Comparison of ENCODE assay signal across 33 mouse cellular contexts in the genomic region with DNA sequence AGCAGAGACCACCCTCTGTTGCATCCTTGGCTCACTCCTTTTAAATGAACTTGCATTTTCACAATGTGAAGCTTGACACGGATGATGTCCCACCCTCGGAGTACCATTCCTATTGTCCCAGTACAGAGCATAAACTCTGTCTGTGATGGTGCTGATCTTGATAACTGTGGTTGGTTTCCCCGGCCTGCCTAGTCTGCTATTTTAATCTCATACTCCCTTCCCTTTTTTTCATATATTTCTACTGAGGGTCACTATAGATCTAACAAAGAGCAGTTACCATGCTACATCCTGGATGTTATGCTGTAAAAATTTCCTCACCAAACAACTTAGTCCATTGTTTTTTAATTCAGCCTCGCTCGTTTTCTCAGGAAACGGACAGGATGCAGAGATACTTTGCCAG. TPM values are rescaled to one million over a fixed set of nuclear protein-coding genes. Genes with fewer than 3 reads are reported as not detected.
DNase-seq lines count a peak whose midpoint lies in the region; ATAC-seq and TF ChIP-seq lines count a peak whose summit lies in the region.
"Had no signal": no experiment of that assay in that cellular context is flagged by ENCODE, and none has a peak within 500 bp of the region (broad histone marks: within the 10 kb centered on the region; RNA-seq: fewer than 3 reads in every experiment).

No protein-coding gene starts in this region.

- no peak for DNase-seq in embryonic facial prominence, embryonic 14.5 days (ENCODE audit: low spot score)
- no peak for DNase-seq in embryonic facial prominence, embryonic 10.5 days (ENCODE audit: low spot score)
- DNase-seq in heart, postnatal 0 days (ENCODE audit: low spot score), result no peak
- DNase-seq in heart, postnatal 36 days, result no peak
- DNase-seq in liver, result no peak
- DNase-seq: adrenal gland, postnatal 14 days; cerebellum, adult 11-12 months; cerebellum, adult 9-11 months; embryo, embryonic 11 days; gastrocnemius, adult 2 months; gastrocnemius, postnatal 36 days; heart, adult 18-20 months; layer of hippocampus, adult 9-11 months; lung, adult 2 months; lung, postnatal 10 days; retina, postnatal 1 day; spleen, adult 18-20 months; thymus, postnatal 14 days had no signal

- no peak overlapping the region for H3K4me3 ChIP-seq in embryonic facial prominence, embryonic 14.5 days (ENCODE audit: low read depth, low read length)
- no peak overlapping the region for H3K4me3 ChIP-seq in embryonic facial prominence, embryonic 10.5 days
- H3K4me3 ChIP-seq in heart, postnatal 0 days (ENCODE audit: low read depth, low read length), result no peak overlapping the region
- H3K4me3 ChIP-seq in liver, embryonic 12.5 days, result no peak overlapping the region
- H3K4me3 ChIP-seq in brown adipose tissue, adult 24 weeks (ENCODE audit: insufficient read depth, low read depth, low read length), result no peak overlapping the region
- H3K4me3 ChIP-seq: embryonic facial prominence, embryonic 13.5 days; erythroblast, embryonic 14.5 days; gastrocnemius, adult 2 months; hindbrain, embryonic 12.5 days; limb, embryonic 10.5 days; limb, embryonic 15.5 days; midbrain, embryonic 10.5 days; midbrain, embryonic 15.5 days; neural tube, embryonic 15.5 days had no signal

- no peaks in the 10 kb centered on the region for H3K27me3 ChIP-seq in embryonic facial prominence, embryonic 14.5 days (replicated peaks; ENCODE audit: control insufficient read depth, insufficient read depth, low read length)
- H3K27me3 ChIP-seq in embryonic facial prominence, embryonic 10.5 days (replicated peaks; ENCODE audit: low read depth, poor library complexity, severe bottlenecking), result no peaks in the 10 kb centered on the region
- no peaks in the 10 kb centered on the region for H3K27me3 ChIP-seq in heart, postnatal 0 days (ENCODE audit: control insufficient read depth, insufficient read depth, low read length)
- H3K27me3 ChIP-seq in liver, embryonic 12.5 days (replicated peaks), result no peaks in the 10 kb centered on the region
- H3K27me3 ChIP-seq: CH12.LX; embryonic facial prominence, embryonic 13.5 days; hindbrain, embryonic 12.5 days; limb, embryonic 15.5 days; midbrain, embryonic 15.5 days; neural tube, embryonic 15.5 days had no signal

- H3K27ac ChIP-seq in embryonic facial prominence, embryonic 14.5 days (replicated peaks; ENCODE audit: low read depth, low read length), result peak overlapping the region; percentile 46; the same call in 1 of the 2 replicates
- no peak overlapping the region for H3K27ac ChIP-seq in embryonic facial prominence, embryonic 10.5 days (replicated peaks)
- peak overlapping the region; percentile 79 for H3K27ac ChIP-seq in heart, postnatal 0 days (ENCODE audit: low read depth)
- H3K27ac ChIP-seq in liver, embryonic 12.5 days, result peak overlapping the region; percentile 45; the same call in 1 of the 2 replicates
- H3K27ac ChIP-seq in brown adipose tissue, adult 24 weeks (replicated peaks; ENCODE audit: low read depth, low read length), result 0 out of 2 replicates have a peak overlapping the region, but pooled peaks have one; percentile 10
- H3K27ac ChIP-seq: embryonic facial prominence, embryonic 13.5 days; gastrocnemius, adult 2 months; hindbrain, embryonic 12.5 days; hindbrain, postnatal 0 days; limb, embryonic 10.5 days; limb, embryonic 15.5 days; macrophage; midbrain, embryonic 10.5 days; midbrain, embryonic 15.5 days; neural tube, embryonic 15.5 days had no signal

- no peak overlapping the region for H3K4me2 ChIP-seq in embryonic facial prominence, embryonic 14.5 days (ENCODE audit: low read depth, low read length)
- H3K4me2 ChIP-seq in heart, postnatal 0 days (ENCODE audit: low read depth, low read length), result no peak overlapping the region
- no peak overlapping the region for H3K4me2 ChIP-seq in liver, embryonic 12.5 days
- H3K4me2 ChIP-seq: embryonic facial prominence, embryonic 13.5 days; hindbrain, embryonic 12.5 days; limb, embryonic 15.5 days; midbrain, embryonic 15.5 days; neural tube, embryonic 15.5 days had no signal

- no peak for TF ChIP-seq EP300 in heart, postnatal 0 days (IDR thresholded peaks at IDR 0.05; ENCODE audit: low read depth)

- 82% methylated on average over 6 of the region's 6 CpGs for WGBS in embryonic facial prominence, embryonic 14.5 days
- WGBS in embryonic facial prominence, embryonic 10.5 days, result 84% methylated on average over 6 of the region's 6 CpGs
- WGBS in heart, postnatal 0 days, result 55% methylated on average over 6 of the region's 6 CpGs
- WGBS in liver, embryonic 12.5 days (ENCODE audit: insufficient replicate concordance), result 49% methylated on average over 6 of the region's 6 CpGs

- H3K36me3 ChIP-seq in embryonic facial prominence, embryonic 14.5 days (ENCODE audit: control insufficient read depth, insufficient read depth, low read length), result no peaks in the 10 kb centered on the region
- no peaks in the 10 kb centered on the region for H3K36me3 ChIP-seq in embryonic facial prominence, embryonic 10.5 days (replicated peaks)
- no peaks in the 10 kb centered on the region for H3K36me3 ChIP-seq in heart, postnatal 0 days (replicated peaks; ENCODE audit: control insufficient read depth, insufficient read depth, low read length)
- no peaks in the 10 kb centered on the region for H3K36me3 ChIP-seq in liver, embryonic 12.5 days
- H3K36me3 ChIP-seq: embryonic facial prominence, embryonic 13.5 days; hindbrain, embryonic 12.5 days; limb, embryonic 10.5 days; limb, embryonic 15.5 days; midbrain, embryonic 10.5 days; midbrain, embryonic 15.5 days; neural tube, embryonic 15.5 days had no signal

- H3K4me1 ChIP-seq in embryonic facial prominence, embryonic 14.5 days (ENCODE audit: control insufficient read depth, insufficient read depth, low read length), result peaks cover 5% of the 10 kb centered on the region
- H3K4me1 ChIP-seq in embryonic facial prominence, embryonic 10.5 days, result peaks cover 5% of the 10 kb centered on the region
- H3K4me1 ChIP-seq in heart, postnatal 0 days (ENCODE audit: control insufficient read depth, insufficient read depth), result peaks cover 4% of the 10 kb centered on the region; the same call in 1 of the 2 replicates
- H3K4me1 ChIP-seq in liver, embryonic 12.5 days, result peaks cover 52% of the 10 kb centered on the region
- peaks cover 3% of the 10 kb centered on the region; the same call in 1 of the 2 replicates for H3K4me1 ChIP-seq in brown adipose tissue, adult 24 weeks (ENCODE audit: control insufficient read depth, insufficient read depth, insufficient read length, low read length)

- intact Hi-C loops in heart, postnatal 36 days (cut with DNase I), result loop anchor here (10.0 kb wide), 1 partner anchor 478 kb away; a partner anchor contains a TSS

- ATAC-seq in embryonic facial prominence, embryonic 14.5 days (ENCODE audit: low read depth), result no peak
- ATAC-seq in heart, postnatal 0 days (ENCODE audit: insufficient read depth, low read depth), result no peak
- no peak for ATAC-seq in liver, embryonic 12.5 days
- ATAC-seq: forebrain, embryonic 16.5 days; midbrain, embryonic 15.5 days; Patski had no signal

- no peaks in the 10 kb centered on the region for H3K9me3 ChIP-seq in embryonic facial prominence, embryonic 14.5 days (ENCODE audit: control insufficient read depth, low read length)
- H3K9me3 ChIP-seq in embryonic facial prominence, embryonic 10.5 days, result no peaks in the 10 kb centered on the region
- no peaks in the 10 kb centered on the region for H3K9me3 ChIP-seq in heart, postnatal 0 days (replicated peaks; ENCODE audit: control insufficient read depth, low read length)
- H3K9me3 ChIP-seq in liver, embryonic 12.5 days (replicated peaks), result no peaks in the 10 kb centered on the region
- H3K9me3 ChIP-seq: embryonic facial prominence, embryonic 13.5 days; hindbrain, embryonic 12.5 days; limb, embryonic 10.5 days; limb, embryonic 15.5 days; midbrain, embryonic 10.5 days; midbrain, embryonic 15.5 days; neural tube, embryonic 15.5 days had no signal

- no peak for TF ChIP-seq CTCF in heart, postnatal 0 days (IDR thresholded peaks at IDR 0.05; ENCODE audit: low read depth)

- no peak overlapping the region for H3K9ac ChIP-seq in embryonic facial prominence, embryonic 14.5 days (ENCODE audit: low read depth, low read length)
- no peak overlapping the region for H3K9ac ChIP-seq in heart, postnatal 0 days (replicated peaks; ENCODE audit: low read depth, low read length)
- no peak overlapping the region for H3K9ac ChIP-seq in liver, embryonic 12.5 days
- H3K9ac ChIP-seq: embryonic facial prominence, embryonic 13.5 days; hindbrain, embryonic 12.5 days; limb, embryonic 15.5 days; midbrain, embryonic 15.5 days; neural tube, embryonic 15.5 days had no signal

RNA-seq across cellular contexts. Expression of a gene that starts 4.9 kb away (rescaled TPM):
- polyA plus RNA-seq in embryonic facial prominence, embryonic 14.5 days (2014; fragmentation: Nextera tagmentation; extraction: Ambion mirVana), result 3.0 and 3.3 TPM in 2 replicates
- 2.3 TPM in 2 replicates for polyA plus RNA-seq in embryonic facial prominence, embryonic 10.5 days (2016; fragmentation: Nextera tagmentation; extraction: Ambion mirVana)
- total RNA-seq in heart, postnatal 0 days (2014; rRNA removed; ENCODE audit: low replicate concordance), result 3.2 and 4.9 TPM in 2 replicates
- polyA plus RNA-seq in heart, postnatal 0 days (2015; fragmentation: Nextera tagmentation; extraction: Ambion mirVana), result 0.87 and 0.92 TPM in 2 replicates
- 10 to 100 TPM; 11.3 to 13.3 TPM for total RNA-seq in heart, postnatal 36 days (2021)
- polyA plus RNA-seq in liver, embryonic 12.5 days (2016; fragmentation: Nextera tagmentation; extraction: Ambion mirVana), result 4.5 and 5.1 TPM in 2 replicates
- polyA plus RNA-seq in brown adipose tissue, adult 24 weeks (2012; ENCODE audit: insufficient read depth, insufficient read length, missing spikeins), result 18.1 and 42.6 TPM in 2 replicates

RNA-seq across cellular contexts. Expression of a gene that starts 47.4 kb away (rescaled TPM):
- 13.0 and 15.9 TPM in 2 replicates for polyA plus RNA-seq in embryonic facial prominence, embryonic 14.5 days (2014; fragmentation: Nextera tagmentation; extraction: Ambion mirVana)
- polyA plus RNA-seq in embryonic facial prominence, embryonic 10.5 days (2016; fragmentation: Nextera tagmentation; extraction: Ambion mirVana), result 7.7 and 9.0 TPM in 2 replicates
- 16.6 and 20.4 TPM in 2 replicates for total RNA-seq in heart, postnatal 0 days (2014; rRNA removed; ENCODE audit: low replicate concordance)
- polyA plus RNA-seq in heart, postnatal 0 days (2015; fragmentation: Nextera tagmentation; extraction: Ambion mirVana), result 3.6 and 3.7 TPM in 2 replicates
- total RNA-seq in heart, postnatal 36 days (2021), result 1 to 10 TPM; 9.2 to 9.6 TPM
- 5.2 and 6.2 TPM in 2 replicates for polyA plus RNA-seq in liver, embryonic 12.5 days (2016; fragmentation: Nextera tagmentation; extraction: Ambion mirVana)
- 6.5 and 6.6 TPM in 2 replicates for polyA plus RNA-seq in brown adipose tissue, adult 24 weeks (2012; ENCODE audit: insufficient read depth, insufficient read length, missing spikeins)
